Mouse (Mus musculus) midbrain, embryonic 13.5 days (tissue): ENCODE results near the gene Zpbp. TPM values are rescaled to one million over a fixed set of nuclear protein-coding genes. Genes with fewer than 3 reads are reported as not detected.

ENCODE experiments used
- ATAC-seq: fragments of 200-750 bp; cut with Nextera tagmentation; 2 replicates; pipeline ENCODE4 v1.8.0; 2017; ENCODE audit warnings: mild to moderate bottlenecking, moderate TSS enrichment, moderate library complexity
- H3K27ac ChIP-seq: fragments of 300-500 bp; sonication (generic); 2 replicates; pipeline ENCODE4 v1.5.1; 2015; ENCODE audit warnings: inconsistent platforms, mild to moderate bottlenecking, moderate library complexity
- H3K27me3 ChIP-seq: fragments of 300-500 bp; sonication (generic); 2 replicates; pipeline ENCODE4 v1.6.1; 2015; ENCODE audit warnings: mild to moderate bottlenecking, inconsistent platforms
- H3K36me3 ChIP-seq: fragments of 300-500 bp; sonication (generic); 2 replicates; pipeline ENCODE4 v1.6.1; 2015; ENCODE audit warnings: mild to moderate bottlenecking, inconsistent platforms
- H3K4me1 ChIP-seq: fragments of 300-500 bp; sonication (generic); replicated peaks from 2 replicates; pipeline ENCODE4 v1.6.1; 2015; ENCODE audit warnings: inconsistent platforms
- H3K4me2 ChIP-seq: fragments of 300-500 bp; sonication (generic); replicated peaks from 2 replicates; pipeline ENCODE4 v1.6.1; 2015; ENCODE audit warnings: moderate library complexity, mild to moderate bottlenecking, inconsistent platforms
- H3K4me3 ChIP-seq: fragments of 300-500 bp; sonication (generic); replicated peaks from 2 replicates; pipeline ENCODE4 v1.5.1; 2015; ENCODE audit warnings: mild to moderate bottlenecking, inconsistent platforms
- H3K9ac ChIP-seq: fragments of 300-500 bp; sonication (generic); replicated peaks from 2 replicates; pipeline ENCODE4 v1.6.1; 2015; ENCODE audit warnings: mild to moderate bottlenecking, inconsistent platforms
- H3K9me3 ChIP-seq: fragments of 300-500 bp; sonication (generic); 2 replicates; pipeline ENCODE4 v1.6.1; 2016; ENCODE audit warnings: mild to moderate bottlenecking, inconsistent platforms
- WGBS: fragments of 180-500 bp; shearing (Covaris S2); methylation state at CpG from one replicate; pipeline ENCODE4 v1.1.7; 2015; 5-methylcytosine and 5-hydroxymethylcytosine counted together
- polyA plus RNA-seq: library from polyadenylated mRNA; unstranded; fragments of >200 nt; fragmentation: Nextera tagmentation; extraction: Ambion mirVana; gene quantifications from 2 replicates; pipeline ENCODE4 v1.2.1, GENCODE M21; 2015

Zpbp gene
- polyA plus RNA-seq, 1 experiment from 2014 or later = 0.62 TPM

DNA sequence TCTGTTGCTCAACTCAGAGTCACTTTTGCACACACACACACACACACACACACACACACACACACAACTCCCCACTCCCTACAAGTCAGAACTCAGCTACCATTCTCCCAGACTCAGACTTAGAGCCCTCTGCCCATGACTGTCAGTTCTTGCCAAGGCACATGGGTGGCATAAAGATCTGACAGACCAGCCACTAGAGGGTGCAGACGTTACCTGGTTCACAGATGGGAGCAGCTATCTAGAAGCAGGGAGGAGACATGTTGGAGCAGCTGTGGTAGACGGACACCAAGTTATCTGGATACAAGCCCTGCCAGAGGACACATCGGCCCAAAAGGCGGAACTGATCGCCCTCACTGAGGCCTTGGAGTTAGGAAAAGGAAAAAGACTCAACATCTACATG lies 67.5 kb downstream of the Zpbp start:
- Histone ChIP-seq H3K4me1 (no peaks in the 10 kb centered on the region), H3K36me3 (no peaks in the 10 kb centered on the region), H3K9me3 (no peaks in the 10 kb centered on the region), H3K4me3 (no peak overlapping the region), H3K4me2 (no peak overlapping the region), H3K9ac (no peak overlapping the region), H3K27ac (no peak overlapping the region), H3K27me3 (no peaks in the 10 kb centered on the region)
- ATAC-seq = no peak
- 87% methylated on average over 5 of the region's 5 CpGs for WGBS

DNA sequence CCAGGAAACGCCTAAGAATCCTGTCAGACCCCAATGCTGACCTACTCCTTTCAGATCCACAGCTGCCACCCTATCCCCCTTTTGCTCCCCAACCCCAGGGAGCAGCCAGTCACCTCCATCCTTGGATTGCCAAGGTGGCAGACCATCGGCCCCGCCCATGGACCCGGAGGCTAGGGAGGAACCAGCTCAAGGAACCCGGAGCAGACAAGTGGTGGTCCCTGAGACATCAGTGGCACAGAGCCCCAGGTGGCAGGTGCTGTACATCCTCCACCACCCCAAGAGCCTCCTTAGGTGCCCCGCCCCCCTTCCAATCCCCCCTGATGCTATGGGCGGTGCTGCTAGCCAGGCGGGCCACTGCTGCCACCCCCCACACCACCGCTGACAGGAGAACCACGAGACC lies 69.0 kb downstream of the Zpbp start:
- ATAC-seq = no peak
- H3K9me3 ChIP-seq = no peaks in the 10 kb centered on the region
- no peak overlapping the region for H3K27ac ChIP-seq
- 91% methylated on average over 10 of the region's 10 CpGs for WGBS
- no peak overlapping the region for H3K4me3 ChIP-seq
- no peaks in the 10 kb centered on the region for H3K4me1 ChIP-seq
- H3K36me3 ChIP-seq = no peaks in the 10 kb centered on the region
- H3K27me3 ChIP-seq = no peaks in the 10 kb centered on the region
- H3K4me2 ChIP-seq = no peak overlapping the region
- no peak overlapping the region for H3K9ac ChIP-seq

DNA sequence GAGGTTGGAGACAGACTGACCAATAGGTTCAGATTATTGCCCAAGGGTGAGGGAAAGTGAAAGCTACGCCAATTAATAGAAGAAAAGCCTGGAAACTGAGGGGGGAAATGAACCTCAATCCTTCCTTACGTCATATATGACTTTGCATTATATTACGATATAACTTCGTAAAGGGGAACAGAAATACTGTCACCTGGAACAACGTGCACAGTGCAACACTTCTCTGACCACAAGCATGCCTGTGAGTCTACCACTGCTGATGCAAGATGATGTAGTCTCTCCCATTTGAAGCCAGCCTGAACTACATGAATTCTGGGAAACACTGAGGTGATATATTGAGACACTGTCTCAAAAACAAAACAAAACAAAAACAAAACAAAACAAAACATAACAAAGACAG lies 90.9 kb downstream of the Zpbp start:
- Histone ChIP-seq H3K27me3 (no peaks in the 10 kb centered on the region), H3K9me3 (no peaks in the 10 kb centered on the region), H3K27ac (no peak overlapping the region), H3K4me2 (no peak overlapping the region), H3K4me1 (no peaks in the 10 kb centered on the region), H3K9ac (no peak overlapping the region), H3K4me3 (no peak overlapping the region), H3K36me3 (no peaks in the 10 kb centered on the region)
- ATAC-seq = no peak
- WGBS = 92% methylated on average over 5 of the region's 5 CpGs

DNA sequence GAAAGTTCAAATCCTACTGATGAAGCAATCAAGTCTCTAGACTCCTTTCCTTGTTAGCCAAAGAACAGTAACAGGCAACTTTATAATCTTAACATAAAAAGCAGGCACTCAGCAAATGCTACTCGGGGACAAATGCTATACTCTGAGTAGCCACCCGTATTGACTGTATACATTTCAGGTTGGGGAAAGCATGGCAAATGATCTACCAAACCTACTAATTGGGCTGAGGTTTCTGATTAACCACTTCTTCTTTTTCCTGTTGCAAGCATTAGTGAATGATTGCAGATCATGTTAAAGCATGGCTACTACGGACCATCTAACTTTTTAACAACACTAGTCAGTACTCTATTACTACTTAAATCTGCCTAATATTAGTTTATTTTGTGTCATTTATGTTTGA lies 178.7 kb downstream of the Zpbp start:
- Histone ChIP-seq H3K27me3 (no peaks in the 10 kb centered on the region), H3K4me2 (no peak overlapping the region), H3K4me3 (no peak overlapping the region), H3K9me3 (no peaks in the 10 kb centered on the region), H3K27ac (no peak overlapping the region), H3K4me1 (no peaks in the 10 kb centered on the region), H3K9ac (no peak overlapping the region), H3K36me3 (no peaks in the 10 kb centered on the region)
- no peak for ATAC-seq
- 92% methylated on average over 3 of the region's 3 CpGs for WGBS

DNA sequence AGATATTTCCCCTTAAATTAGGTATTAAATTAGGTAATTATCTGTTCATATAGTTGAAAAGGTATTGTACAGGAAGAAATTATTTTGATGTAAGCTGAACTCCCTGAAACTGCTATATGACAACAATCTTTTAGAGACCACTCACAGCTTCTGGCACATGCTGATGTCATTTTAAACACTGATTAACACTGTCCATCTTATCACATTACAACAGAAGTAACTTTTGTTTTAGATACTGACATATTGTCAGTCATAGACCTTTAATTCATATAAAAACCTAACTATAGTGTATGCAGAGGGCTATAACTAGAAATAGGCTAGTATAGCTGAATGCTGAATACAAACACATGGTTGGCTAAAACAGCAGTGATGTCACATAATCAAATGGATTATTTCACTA lies 182.1 kb downstream of the Zpbp start:
- no peak overlapping the region for H3K27ac ChIP-seq
- no peak for ATAC-seq
- no peaks in the 10 kb centered on the region for H3K27me3 ChIP-seq
- H3K9ac ChIP-seq = no peak overlapping the region
- no peak overlapping the region for H3K4me2 ChIP-seq
- H3K4me3 ChIP-seq = no peak overlapping the region
- no peaks in the 10 kb centered on the region for H3K4me1 ChIP-seq
- H3K36me3 ChIP-seq = no peaks in the 10 kb centered on the region
- no peaks in the 10 kb centered on the region for H3K9me3 ChIP-seq

DNA sequence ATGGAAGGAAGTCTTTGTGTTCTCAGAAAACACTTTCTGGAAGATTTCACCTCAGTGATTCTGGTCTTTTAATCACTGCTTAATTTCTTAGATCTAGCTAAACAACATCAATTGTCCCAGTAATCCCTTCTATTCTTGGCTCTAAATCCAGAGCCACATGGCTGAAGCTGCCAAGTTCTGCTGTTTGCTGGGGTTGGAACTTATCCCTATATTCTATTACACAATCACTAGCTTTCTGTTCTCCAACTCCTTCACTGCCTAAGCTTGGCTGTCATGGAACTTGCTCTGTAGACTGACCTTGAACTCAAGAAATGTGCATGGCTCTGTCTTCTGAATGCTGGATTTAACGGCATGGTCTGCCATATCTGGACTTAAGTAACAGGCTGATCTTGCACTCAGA lies 204.9 kb downstream of the Zpbp start:
- Histone ChIP-seq H3K4me1 (no peaks in the 10 kb centered on the region), H3K4me2 (no peak overlapping the region), H3K4me3 (no peak overlapping the region), H3K36me3 (no peaks in the 10 kb centered on the region), H3K27ac (no peak overlapping the region), H3K9me3 (no peaks in the 10 kb centered on the region), H3K9ac (no peak overlapping the region), H3K27me3 (no peaks in the 10 kb centered on the region)
- no peak for ATAC-seq
- WGBS = 89% methylated on average over 1 of the region's 1 CpGs

DNA sequence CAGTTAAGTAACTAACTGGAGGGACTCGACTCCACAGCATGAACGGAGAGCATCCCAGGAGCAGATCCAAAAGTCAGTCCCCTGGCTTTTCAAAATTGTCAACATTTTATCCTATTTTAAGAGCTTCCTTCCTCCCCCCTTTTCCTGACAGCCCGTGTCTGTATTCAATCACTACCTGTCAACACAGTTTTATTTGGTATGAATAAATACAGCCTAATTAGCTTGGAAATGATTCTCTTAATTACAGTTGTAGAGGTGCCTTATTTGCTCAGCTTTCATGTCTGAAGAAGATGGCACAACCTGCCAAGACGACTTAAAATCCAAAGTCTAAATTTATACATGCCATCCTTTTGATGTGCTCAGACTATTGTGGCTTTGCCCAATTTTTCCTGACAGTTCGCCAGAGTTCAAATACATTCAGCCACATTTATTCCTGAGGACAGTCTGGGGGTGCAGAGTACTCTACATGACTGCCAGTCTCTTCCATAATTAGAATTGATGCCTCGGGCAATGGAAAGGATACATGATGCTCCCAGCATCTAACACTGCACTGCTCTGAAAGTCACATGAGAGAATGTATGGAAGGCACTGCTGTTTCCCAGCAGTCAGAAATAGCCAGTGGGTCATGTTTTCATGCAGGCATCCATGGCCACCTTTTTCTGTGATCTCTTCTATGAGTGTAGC lies 219.4 kb downstream of the Zpbp start:
- Histone ChIP-seq H3K36me3 (no peaks in the 10 kb centered on the region), H3K27ac (no peak overlapping the region), H3K4me3 (no peak overlapping the region), H3K9ac (no peak overlapping the region), H3K9me3 (no peaks in the 10 kb centered on the region), H3K4me1 (no peaks in the 10 kb centered on the region), H3K27me3 (no peaks in the 10 kb centered on the region), H3K4me2 (no peak overlapping the region)
- 68% methylated on average over 6 of the region's 6 CpGs for WGBS
- ATAC-seq = peak; percentile 85

DNA sequence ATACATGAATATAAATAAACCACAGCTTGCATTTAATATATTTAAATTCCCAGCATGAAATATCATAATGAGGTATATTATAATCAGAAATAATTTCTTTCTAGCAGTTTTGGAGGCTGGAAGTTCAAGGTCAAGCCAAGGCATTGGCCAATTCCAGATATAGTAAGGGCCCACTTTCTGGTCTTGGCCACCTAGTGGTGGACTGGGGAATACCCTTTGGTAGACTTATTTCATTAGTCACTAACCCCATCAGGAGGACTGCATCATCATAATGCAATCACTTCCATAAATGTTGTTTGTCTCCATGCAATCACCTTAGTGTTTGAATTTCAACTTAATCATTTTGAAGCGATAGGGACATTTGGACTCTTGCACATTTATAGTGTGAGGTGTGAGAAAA lies 222.9 kb downstream of the Zpbp start:
- Histone ChIP-seq H3K4me2 (no peak overlapping the region), H3K36me3 (no peaks in the 10 kb centered on the region), H3K27ac (no peak overlapping the region), H3K9me3 (no peaks in the 10 kb centered on the region), H3K4me3 (no peak overlapping the region), H3K27me3 (no peaks in the 10 kb centered on the region), H3K4me1 (no peaks in the 10 kb centered on the region), H3K9ac (no peak overlapping the region)
- WGBS = 69% methylated on average over 1 of the region's 1 CpGs
- no peak for ATAC-seq

Other genes with a start within 250 kb of the Zpbp start
- gene Spata48, start 314 bp downstream of the Zpbp start, polyA plus RNA-seq = 0.55 and 1.9 TPM in 2 replicates
- not detected in 2 replicates for gene 4930512M02Rik, start 165.4 kb upstream of the Zpbp start, polyA plus RNA-seq
- 0.81 and 1.2 TPM in 2 replicates for gene Ikzf1, start 222.6 kb upstream of the Zpbp start, polyA plus RNA-seq